Mouse (Mus musculus) erythroblast, adult 5-6 weeks (primary cell): ENCODE measurements around the gene Rbm38. TPM values are rescaled to one million over a fixed set of nuclear protein-coding genes. Genes with fewer than 3 reads are reported as not detected.

ENCODE experiments used
- total RNA-seq, 2 experiments: library from RNA; stranded (forward) in 1 of 2; stranded (reverse) in 1 of 2; fragments of 150-400 nt in 1 of 2; fragments of 200-764, 138-1000 nt in 1 of 2; gene quantifications; 2 replicates each; pipeline versions ENCODE4 v1.2.3 to v1.2.4; 2015 to 2017; ENCODE audit warnings: low replicate concordance in 2 of 2

Rbm38 gene
- total RNA-seq, 2 experiments from 2014 or later: 855 to 1,106 TPM

Other genes starting within 250 kb of the Rbm38 start
- gene Bmp7, start 80.2 kb upstream of the Rbm38 start, total RNA-seq (2015; ENCODE audit: low replicate concordance): not detected in 2 replicates
- 0.26 TPM in 1 of 2 replicates, not detected in the other for gene Bmp7, start 80.2 kb upstream of the Rbm38 start, total RNA-seq (2017; ENCODE audit: low replicate concordance)
- not detected in 2 replicates for gene Spo11, start 42.8 kb upstream of the Rbm38 start, total RNA-seq (2015; ENCODE audit: low replicate concordance)
- gene Spo11, start 42.8 kb upstream of the Rbm38 start, total RNA-seq (2017; ENCODE audit: low replicate concordance): not detected in 2 replicates
- 46.4 and 52.5 TPM in 2 replicates for gene Rae1, start 20.4 kb upstream of the Rbm38 start, total RNA-seq (2015; ENCODE audit: low replicate concordance)
- gene Rae1, start 20.4 kb upstream of the Rbm38 start, total RNA-seq (2017; ENCODE audit: low replicate concordance): 59.4 and 91.0 TPM in 2 replicates
- not detected in 2 replicates for gene Ctcfl, start 99.0 kb downstream of the Rbm38 start, total RNA-seq (2015; ENCODE audit: low replicate concordance)
- not detected in 2 replicates for gene Ctcfl, start 99.0 kb downstream of the Rbm38 start, total RNA-seq (2017; ENCODE audit: low replicate concordance)
- not detected in 2 replicates for gene Pck1, start 132.6 kb downstream of the Rbm38 start, total RNA-seq (2015; ENCODE audit: low replicate concordance)
- gene Pck1, start 132.6 kb downstream of the Rbm38 start, total RNA-seq (2017; ENCODE audit: low replicate concordance): not detected in 2 replicates
- 4.4 and 11.1 TPM in 2 replicates for gene Zbp1, start 198.4 kb downstream of the Rbm38 start, total RNA-seq (2015; ENCODE audit: low replicate concordance)
- gene Zbp1, start 198.4 kb downstream of the Rbm38 start, total RNA-seq (2017; ENCODE audit: low replicate concordance): 3.0 and 6.4 TPM in 2 replicates